Mouse (Mus musculus) small intestine, adult 2 months (tissue): ENCODE data around the gene Rhcg.

ENCODE experiments used
- CTCF ChIP-seq: fragments of 200-500 bp; IDR thresholded peaks from 2 replicates; pipeline ENCODE4 v1.5.1; 2012; ENCODE audit warnings: low read depth, mild to moderate bottlenecking, control low read depth, inconsistent platforms, low read length, moderate library complexity, mixed read lengths; ENCODE audit not compliant: insufficient replicate concordance, insufficient read length; ENCODE audit errors: extremely low read depth
- POLR2A ChIP-seq: fragments of 200-500 bp; IDR thresholded peaks from 2 replicates; pipeline ENCODE4 v1.6.1; 2012; ENCODE audit warnings: low read depth, mild to moderate bottlenecking, control low read depth, inconsistent platforms, low read length, moderate library complexity

GRCm38 (mm10) chr7:79613314-79613713, 4.1 kb downstream of the Rhcg start:
- TF ChIP-seq CTCF (no peak), POLR2A (no peak)
